ENCODE assay signal across 32 mouse cellular contexts in genomic region chr12:28076606-28077005, GRCm38 (mm10).
"Had no signal": no experiment of that assay in that cellular context is flagged by ENCODE, and none has a peak within 500 bp of the region (broad histone marks: within the 10 kb centered on the region; RNA-seq: fewer than 3 reads in every experiment).

No protein-coding gene starts in this region.

- DNase-seq: heart, postnatal 10 days; heart, postnatal 14 days; heart, postnatal 4 days; kidney, adult 11 months; kidney, adult 18-20 months; kidney, adult 2 months; kidney, adult 8-10 months; kidney, adult 9 months; kidney, postnatal 10 days; kidney, postnatal 14 days; kidney, postnatal 25 days; kidney, postnatal 36 days; kidney, postnatal 4 days; layer of hippocampus, adult 9-11 months; layer of hippocampus, postnatal 36 days had no signal

- H3K36me3 ChIP-seq: heart, embryonic 12.5 days; heart, embryonic 13.5 days; heart, embryonic 15.5 days; hindbrain, embryonic 10.5 days; hindbrain, embryonic 12.5 days; hindbrain, embryonic 13.5 days; hindbrain, embryonic 15.5 days; intestine, embryonic 15.5 days; kidney, embryonic 15.5 days had no signal

- H3K27me3 ChIP-seq: heart, embryonic 12.5 days; heart, embryonic 13.5 days; heart, embryonic 15.5 days; hindbrain, embryonic 12.5 days; hindbrain, embryonic 13.5 days; hindbrain, embryonic 15.5 days; intestine, embryonic 15.5 days; kidney, embryonic 15.5 days had no signal

- H3K4me2 ChIP-seq: heart, embryonic 12.5 days; heart, embryonic 13.5 days; heart, embryonic 15.5 days; hindbrain, embryonic 12.5 days; hindbrain, embryonic 13.5 days; hindbrain, embryonic 14.5 days; hindbrain, embryonic 15.5 days; intestine, embryonic 15.5 days; kidney, embryonic 15.5 days had no signal

- H3K4me1 ChIP-seq: heart, embryonic 12.5 days; heart, embryonic 13.5 days; heart, embryonic 15.5 days; hindbrain, embryonic 10.5 days; hindbrain, embryonic 12.5 days; hindbrain, embryonic 13.5 days; hindbrain, embryonic 15.5 days; intestine, embryonic 15.5 days; kidney, embryonic 15.5 days had no signal

- H3K9ac ChIP-seq: heart, embryonic 12.5 days; heart, embryonic 13.5 days; heart, embryonic 15.5 days; hindbrain, embryonic 12.5 days; hindbrain, embryonic 13.5 days; hindbrain, embryonic 14.5 days; hindbrain, embryonic 15.5 days; intestine, embryonic 15.5 days; kidney, embryonic 15.5 days had no signal

- H3K9me3 ChIP-seq: heart, embryonic 12.5 days; heart, embryonic 13.5 days; heart, embryonic 15.5 days; hindbrain, embryonic 10.5 days; hindbrain, embryonic 12.5 days; hindbrain, embryonic 13.5 days; hindbrain, embryonic 15.5 days; intestine, embryonic 15.5 days; kidney, embryonic 15.5 days had no signal

- H3K4me3 ChIP-seq: heart, embryonic 12.5 days; heart, embryonic 13.5 days; heart, embryonic 15.5 days; hindbrain, embryonic 10.5 days; hindbrain, embryonic 12.5 days; hindbrain, embryonic 13.5 days; hindbrain, embryonic 15.5 days; intestine, embryonic 15.5 days; kidney, embryonic 15.5 days; layer of hippocampus, adult 2 months; left cerebral cortex, adult 2 months had no signal

- ATAC-seq: hindbrain, postnatal 0 days; inflammation-experienced regulatory T-cells, adult 6 months; intestine, embryonic 15.5 days; intestine, embryonic 16.5 days; intestine, postnatal 0 days had no signal

- H3K27ac ChIP-seq: heart, embryonic 13.5 days; heart, embryonic 15.5 days; hindbrain, embryonic 10.5 days; hindbrain, embryonic 12.5 days; hindbrain, embryonic 13.5 days; hindbrain, embryonic 14.5 days; hindbrain, embryonic 15.5 days; hindbrain, postnatal 0 days; intestine, embryonic 15.5 days; kidney, embryonic 15.5 days; kidney, postnatal 0 days; layer of hippocampus, adult 2 months; left cerebral cortex, adult 2 months had no signal
